Mouse (Mus musculus): ENCODE data around the gene Ranbp3.
"Not testable (repeated sequence)": the region's sequence is repeated elsewhere in the genome, so short reads cannot be mapped to it uniquely, and the experiment has no call there.

Ranbp3 gene

DNA sequence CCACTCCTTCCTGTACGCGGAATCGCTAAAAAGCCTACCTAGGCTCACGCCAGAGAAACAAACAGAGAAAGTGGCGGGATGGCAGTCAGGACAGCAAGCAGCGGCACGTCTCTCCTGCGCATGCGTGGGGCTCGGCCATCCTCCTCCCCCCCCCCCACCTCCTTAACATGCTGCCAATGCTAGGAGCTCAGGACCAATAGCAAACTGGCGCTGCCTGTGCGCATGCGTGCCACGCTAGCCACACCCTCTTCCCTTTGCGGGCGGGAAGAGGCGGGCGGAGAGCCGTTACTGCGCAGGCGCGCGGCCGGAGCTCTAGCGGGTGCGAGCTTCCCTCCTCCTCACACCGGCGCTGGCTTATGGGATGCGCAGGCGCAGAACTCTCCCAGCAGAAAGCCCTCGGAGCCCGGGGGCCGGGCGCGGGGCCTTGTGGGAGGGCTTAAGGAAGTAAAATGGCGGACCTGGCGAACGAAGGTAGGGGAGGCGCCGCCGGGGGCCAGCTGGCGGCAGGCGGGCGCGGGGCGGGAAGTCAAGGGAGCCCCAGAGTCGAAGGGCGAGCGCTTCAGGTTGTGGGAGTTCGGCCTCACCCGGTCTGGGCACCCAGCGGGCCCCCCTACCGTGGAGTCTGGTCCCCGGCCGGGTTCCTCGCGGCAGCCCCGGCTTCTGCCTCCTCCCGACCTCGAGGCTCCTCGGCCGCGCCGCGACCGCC is at the start of gene Ranbp3:
Ranbp3 (plus strand) TSS at position 354 of the 706 bp plus-strand sequence.
- DNase-seq (ENCODE audit: extremely low read depth, low read depth, low spot score), result peak; percentile 59

DNA sequence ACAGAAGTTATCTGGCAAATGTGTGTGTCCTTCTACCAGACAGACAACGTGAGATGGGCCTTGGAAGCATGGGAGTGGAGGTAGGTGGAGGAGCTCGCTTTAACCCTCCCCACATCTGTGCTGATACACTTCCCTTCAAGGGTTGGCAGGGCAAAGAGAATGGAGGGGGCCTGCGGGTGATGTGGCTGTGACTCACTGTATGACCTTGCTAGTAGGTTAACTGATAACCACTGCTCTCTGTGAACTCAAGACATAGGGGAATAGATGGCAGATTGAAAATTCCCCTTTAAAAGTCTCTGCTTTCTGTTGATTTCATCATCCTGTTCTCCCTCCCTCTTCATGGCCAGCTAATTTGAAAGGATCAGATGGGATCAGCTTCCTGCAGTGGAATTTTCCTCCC is 47.6 kb upstream of the Ranbp3 start:
- DNase-seq (ENCODE audit: extremely low read depth, low read depth, low spot score), result no peak

DNA sequence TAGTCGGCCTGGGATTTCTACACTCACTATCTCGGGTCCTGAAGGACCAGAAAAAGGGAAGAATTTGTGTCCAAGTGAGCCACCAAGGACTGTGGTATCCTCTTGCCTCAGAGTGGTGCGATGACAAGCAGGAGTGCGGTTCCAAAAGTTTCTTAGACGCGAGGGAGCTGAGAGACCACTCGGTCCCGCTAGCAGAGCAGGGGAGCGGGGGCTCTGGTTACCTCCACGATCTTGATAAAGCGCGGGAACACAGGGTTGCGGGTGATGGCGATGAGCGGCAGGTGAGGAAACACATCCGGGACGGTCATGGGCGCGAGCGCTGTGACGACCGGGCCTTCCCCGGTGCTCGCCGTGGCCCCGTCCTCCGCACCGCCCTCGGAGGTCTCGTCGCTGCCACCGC is 46.8 kb upstream of the Ranbp3 start:
- DNase-seq (ENCODE audit: extremely low read depth, low read depth, low spot score), result no peak

DNA sequence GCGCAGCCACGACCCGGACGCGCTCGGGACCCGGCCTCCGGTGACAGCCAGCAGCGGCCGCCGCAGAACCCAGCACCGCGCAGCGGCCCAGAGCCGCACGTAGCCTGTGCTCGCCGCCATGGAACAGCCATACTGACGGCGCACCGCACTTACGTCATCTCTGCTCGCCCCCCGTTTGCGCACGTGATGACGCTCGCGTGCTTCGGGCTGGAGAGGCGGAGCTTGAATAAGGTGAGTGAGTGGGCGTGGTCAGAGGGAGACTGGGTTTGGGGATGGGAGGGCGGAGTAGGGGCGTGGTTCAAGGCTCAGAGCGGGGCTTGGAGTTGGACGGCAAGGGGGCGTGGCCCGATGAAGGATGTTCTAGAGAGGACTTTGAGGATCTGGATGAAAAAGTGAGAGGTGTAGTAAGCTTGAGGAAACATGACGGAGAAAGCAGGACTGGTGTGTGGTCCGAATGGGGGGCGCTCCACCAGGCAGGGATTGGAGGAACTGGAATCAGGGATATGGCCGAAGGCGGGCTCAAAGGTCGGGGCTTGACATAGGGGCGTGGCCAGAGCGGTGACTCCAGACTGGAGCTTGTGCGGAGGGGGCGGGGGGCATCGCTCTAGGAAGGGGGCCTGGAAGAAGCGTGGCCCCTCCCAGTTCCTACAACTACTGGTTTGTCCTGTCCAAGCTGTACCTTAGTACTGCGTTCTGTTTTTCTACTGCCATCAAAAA is 46.2 kb upstream of the Ranbp3 start, which contains the start of gene Lonp1:
Lonp1 (minus strand) TSS at position 134 of the 717 bp plus-strand sequence.
- no peak for DNase-seq (ENCODE audit: extremely low read depth, low read depth, low spot score)

DNA sequence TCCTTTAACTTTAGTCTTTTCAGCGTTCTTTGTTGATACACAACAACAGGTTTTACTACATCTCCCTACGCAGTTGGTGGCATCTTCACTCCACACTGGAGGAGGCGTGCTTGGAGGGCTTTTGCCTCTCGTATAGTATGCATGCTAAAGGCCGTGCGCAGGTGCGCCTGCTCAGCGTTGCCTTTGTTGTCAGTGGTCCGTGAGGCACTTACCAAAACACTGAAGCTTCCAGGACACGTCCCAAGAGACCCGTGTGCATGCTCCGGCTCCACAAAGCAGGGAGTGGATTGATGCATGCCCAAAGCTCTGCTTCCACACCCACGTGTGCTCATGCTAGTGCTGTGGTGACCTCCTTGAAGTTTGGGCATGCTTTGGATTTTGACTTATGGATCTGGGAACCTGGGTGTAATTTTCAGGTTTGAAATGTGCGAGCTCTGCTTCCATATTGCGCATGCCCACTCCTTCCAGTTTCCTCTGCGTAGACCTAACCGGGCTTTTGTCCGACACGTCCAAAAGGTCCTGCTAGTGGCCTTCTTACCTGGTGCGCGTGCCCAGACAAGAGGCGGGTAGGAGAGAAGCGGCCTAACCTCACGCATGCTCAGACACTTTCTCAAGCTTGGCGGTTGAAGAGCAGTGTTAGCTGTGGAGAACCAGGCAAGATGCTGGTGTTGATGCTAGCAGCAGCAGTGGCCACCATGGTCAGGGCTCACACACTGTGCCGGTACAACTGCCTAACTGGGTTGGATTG is 45.4 kb upstream of the Ranbp3 start, which contains the start of gene Catsperd:
Catsperd (plus strand) TSS at position 614 of the 748 bp plus-strand sequence.
- DNase-seq (ENCODE audit: extremely low read depth, low read depth, low spot score), result no peak

DNA sequence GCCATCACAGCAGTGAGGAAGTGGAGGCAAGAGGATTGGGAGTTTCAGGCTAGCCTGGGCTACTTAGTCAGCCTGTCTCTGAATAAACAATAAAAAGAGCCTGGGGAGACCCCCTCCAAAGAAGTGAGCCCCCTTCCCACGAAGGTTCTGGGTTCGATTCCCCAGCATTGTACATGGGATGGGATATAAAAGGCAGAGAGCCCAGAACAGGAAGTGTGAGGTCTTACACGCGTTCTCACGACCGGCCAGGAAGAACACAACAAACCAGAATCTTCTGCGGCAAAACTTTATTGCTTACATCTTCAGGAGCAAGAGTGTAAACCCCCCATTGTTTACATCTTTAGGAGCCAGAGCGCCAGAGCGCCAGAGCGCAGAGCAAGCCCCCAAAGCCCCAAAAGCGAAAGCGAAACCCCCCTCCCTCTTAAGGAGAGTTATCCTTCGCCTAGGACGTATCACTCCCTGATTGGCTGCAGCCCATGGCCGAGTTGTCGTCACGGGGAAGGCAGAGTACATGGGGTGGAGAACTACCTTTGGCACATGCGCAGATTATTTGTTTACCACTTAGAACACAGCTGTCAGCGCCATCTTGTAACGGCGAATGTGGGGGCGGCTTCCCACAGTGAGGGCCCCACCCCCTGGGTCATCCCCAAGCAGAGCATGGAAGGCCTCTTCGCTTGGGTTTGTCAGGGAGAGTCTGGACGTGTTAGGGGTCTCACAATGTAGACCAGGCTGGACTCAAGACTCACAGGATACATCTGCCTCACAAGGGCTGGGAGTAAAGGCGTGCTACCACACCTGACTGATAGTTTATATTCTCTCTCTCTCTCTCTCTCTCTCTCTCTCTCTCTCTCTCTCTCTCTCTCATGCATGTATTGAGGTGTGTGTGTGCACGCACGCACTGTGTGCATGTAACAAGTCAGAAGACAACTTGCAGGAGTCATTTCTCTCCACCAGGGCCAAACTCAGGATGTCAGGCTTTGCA is 43.0 kb upstream of the Ranbp3 start:
- not testable (repeated sequence) for DNase-seq (ENCODE audit: extremely low read depth, low read depth, low spot score)

DNA sequence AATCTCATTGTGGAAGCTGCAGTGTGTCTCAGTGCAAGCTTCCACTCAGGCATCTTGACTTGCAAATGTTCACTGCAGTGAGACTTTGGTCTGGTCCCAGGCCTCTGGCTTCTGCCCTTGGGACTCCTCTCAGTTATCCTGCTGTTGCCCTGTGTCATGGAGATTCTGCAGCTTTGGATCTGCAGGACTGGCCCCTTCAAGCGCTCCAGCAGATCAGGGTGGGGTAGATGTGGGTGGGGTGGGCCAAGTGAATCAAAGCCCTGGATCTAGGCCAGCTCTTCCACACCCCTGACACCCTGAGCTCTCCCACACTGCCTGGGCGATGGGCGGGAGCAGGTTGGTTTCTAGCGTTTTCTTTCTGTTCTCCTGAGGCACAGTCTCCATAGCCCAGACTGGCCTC is 41.3 kb upstream of the Ranbp3 start:
- no peak for DNase-seq (ENCODE audit: extremely low read depth, low read depth, low spot score)

DNA sequence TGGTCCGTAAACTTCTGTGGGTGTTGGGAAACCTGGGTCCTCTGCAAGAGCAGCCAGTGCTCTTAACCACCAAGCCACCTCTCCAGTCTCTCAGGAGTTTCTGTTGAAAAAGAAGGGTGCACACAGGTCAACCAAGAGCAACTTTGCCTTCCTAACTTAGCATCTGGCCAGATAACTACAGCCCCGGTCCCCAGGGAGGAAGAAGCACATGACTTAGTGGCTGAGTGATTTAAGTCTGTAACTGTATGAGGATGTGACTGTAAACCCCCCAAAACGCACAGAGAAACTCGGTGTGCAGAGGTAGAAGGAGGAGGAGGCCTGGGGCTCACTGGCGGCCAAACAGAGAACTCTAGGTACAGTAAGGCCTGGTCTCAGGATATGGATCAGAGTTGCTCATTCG is 39.1 kb upstream of the Ranbp3 start:
- DNase-seq (ENCODE audit: extremely low read depth, low read depth, low spot score), result no peak

DNA sequence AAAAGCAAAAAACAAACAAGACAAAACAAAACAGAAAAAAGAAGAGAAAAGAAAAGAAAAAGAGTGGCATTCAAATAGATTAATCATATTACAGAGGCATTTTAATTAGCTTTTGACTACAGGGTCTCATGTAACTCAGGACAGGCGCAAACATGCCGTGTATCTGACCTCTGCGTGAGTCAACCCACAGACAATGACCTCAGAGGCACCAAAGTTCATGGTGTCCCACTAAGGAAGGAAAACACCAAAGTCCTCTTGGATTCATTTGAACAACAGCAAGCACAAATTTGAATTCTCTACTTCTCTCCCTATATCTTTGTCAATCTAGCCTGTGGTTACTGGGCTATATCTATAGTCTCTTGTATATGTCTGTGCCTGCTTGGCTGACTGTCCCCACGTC is 29.9 kb upstream of the Ranbp3 start:
- no peak for DNase-seq (ENCODE audit: extremely low read depth, low read depth, low spot score)

DNA sequence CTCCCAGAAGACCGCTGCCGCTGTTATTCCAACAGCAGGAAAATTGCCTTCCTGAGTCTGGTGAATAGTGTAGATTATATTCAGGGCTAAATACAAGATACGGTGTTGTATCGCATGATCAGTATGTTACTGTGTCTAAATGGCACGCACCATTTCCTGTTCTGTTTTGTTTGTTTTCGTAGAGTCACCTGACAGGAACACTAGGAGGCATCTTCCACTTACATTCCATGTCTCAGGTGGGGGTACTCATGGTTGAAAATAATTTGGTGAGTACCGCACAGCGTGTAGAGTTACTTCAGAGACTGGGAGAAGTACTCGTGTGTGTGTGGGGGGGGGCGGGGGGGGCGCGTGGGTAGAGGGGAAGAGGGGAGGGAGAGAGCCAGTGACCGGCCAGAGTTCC is 25.5 kb upstream of the Ranbp3 start:
- DNase-seq (ENCODE audit: extremely low read depth, low read depth, low spot score), result no peak

DNA sequence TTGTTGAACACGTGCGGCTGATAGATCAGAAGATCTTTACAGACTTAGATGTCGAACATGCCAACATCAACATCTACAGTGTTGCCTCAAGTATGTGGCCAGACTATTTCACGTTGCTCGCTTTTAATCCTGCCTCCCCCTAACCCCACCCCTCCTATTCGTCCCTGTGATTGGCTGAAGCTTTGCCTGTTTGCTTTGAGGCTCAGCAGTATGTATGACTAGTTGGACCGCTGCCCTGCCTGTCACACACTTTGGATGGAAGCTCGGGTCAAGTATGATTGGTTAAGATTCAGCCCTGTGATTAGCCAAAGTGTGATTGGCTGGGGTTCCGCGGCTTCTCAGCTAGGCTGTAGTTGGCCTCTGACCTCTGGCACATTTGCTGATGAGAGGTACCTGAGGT is 21.3 kb upstream of the Ranbp3 start:
- peak; percentile 69 for DNase-seq (ENCODE audit: extremely low read depth, low read depth, low spot score)

DNA sequence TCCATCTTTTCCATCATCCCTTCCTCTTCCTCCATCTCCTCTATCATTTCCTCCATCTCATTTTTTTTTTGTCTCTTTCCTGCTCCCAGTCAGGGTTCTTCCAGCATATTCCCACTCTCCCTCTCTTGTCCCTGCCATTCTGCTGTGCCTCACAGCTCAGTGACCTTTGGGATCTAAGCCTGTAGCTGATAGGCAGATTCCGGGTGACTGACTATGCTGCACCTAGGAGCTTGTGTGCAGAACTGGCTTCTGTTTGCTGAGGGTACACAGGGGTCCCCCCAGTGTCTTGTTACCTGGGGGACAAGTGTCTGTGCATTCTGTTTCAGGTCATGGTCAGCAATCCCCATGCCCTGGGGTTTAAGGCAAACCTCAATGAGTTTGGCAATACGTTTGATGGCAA is 18.3 kb upstream of the Ranbp3 start:
- no peak for DNase-seq (ENCODE audit: extremely low read depth, low read depth, low spot score)

DNA sequence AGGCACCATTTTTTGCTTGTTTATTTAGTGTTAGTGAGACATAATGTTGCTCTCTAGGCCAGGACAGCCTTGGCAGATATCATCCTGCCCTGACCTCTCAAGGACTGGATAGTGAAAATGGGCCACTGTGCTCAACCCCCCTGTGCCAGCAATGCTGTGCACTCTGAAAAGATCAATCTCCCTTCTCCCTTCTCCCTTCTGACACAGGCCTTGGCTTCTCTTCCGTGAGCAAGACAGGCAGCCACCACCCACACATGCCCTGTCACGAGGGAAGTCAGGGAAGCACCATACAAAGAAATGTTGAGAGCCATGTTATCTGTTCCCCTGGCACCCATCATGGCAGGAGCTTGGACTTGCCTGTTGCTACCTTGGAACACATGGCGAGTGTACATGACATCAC is 17.8 kb upstream of the Ranbp3 start:
- no peak for DNase-seq (ENCODE audit: extremely low read depth, low read depth, low spot score)

DNA sequence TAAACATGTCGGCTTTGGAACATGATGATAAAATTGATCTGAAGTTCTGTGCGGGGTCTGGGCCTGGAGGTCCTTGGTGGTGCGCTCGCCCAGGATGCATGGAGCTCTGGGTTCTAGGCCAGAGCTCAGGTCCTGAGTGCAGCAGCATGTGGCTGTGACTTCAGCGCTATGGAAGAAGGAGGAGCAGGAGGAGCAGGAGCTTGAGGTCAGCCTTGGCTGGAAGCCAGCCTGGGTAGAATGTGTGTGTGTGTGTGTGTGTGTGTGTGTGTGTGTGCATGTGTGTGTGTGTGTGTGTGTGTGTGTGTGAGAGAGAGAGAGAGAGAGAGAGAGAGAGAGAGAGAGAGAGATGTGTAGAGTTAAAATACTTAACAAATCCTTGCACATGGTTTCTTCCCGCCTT is 16.9 kb upstream of the Ranbp3 start:
- no peak for DNase-seq (ENCODE audit: extremely low read depth, low read depth, low spot score)

DNA sequence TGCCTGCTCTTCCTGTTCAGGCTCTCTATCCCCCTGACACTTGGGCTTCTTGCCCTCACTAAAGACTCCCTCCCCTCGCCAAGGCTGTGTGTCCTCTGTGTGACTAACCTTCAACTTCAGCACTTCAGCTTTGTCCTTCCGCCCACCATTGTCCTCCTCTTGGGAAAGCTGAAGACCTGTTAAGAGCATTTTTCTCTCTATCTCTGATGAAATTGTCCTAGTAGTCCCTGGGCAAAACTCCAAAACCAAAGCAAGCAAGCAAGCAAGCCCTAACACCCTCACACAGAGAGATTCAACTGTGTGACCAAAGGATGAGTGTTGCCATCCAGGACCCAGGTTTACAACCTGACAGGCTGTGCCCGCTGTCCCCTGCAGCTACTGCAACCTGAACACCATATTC is 9.4 kb upstream of the Ranbp3 start:
- DNase-seq (ENCODE audit: extremely low read depth, low read depth, low spot score), result no peak

DNA sequence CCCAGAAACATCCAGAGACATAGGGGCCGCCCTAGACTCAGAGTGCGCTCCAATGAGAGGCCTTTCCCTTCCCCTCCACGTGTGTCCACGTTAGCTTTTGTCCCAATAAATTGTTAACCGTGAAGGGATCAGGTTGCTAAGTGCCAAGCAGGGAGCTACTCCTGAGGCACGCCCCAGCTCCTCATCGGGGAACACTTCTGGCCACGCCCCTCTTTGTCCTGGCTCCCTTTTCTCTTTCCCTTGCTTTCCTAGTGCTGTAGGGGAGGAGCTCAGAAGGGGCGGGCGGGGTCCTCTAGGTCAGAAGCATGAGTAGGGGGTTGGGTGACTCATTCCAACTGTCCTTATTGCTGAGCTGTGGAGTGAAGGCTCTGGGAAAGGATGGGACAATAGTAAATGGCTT is 8.8 kb upstream of the Ranbp3 start:
- no peak for DNase-seq (ENCODE audit: extremely low read depth, low read depth, low spot score)

DNA sequence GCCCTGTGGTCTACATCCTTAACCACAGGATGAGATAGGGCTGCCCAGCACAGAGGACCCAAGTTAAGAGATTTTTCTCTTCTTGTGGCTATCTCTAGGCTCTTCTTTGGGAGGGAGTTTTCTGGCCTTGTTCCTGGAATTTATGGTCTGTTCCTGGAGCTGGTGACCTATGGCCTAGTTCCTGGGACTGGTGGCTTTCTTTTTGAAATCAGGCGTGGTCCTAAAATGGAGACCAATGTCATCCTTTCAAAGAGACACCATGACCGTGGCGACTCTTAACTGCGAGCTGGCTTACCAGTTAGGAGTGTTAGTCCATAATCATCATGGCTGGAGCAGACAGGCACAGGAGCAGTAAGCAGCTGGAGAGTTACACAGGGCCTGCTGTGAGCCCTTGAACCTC is 6.7 kb upstream of the Ranbp3 start:
- no peak for DNase-seq (ENCODE audit: extremely low read depth, low read depth, low spot score)

DNA sequence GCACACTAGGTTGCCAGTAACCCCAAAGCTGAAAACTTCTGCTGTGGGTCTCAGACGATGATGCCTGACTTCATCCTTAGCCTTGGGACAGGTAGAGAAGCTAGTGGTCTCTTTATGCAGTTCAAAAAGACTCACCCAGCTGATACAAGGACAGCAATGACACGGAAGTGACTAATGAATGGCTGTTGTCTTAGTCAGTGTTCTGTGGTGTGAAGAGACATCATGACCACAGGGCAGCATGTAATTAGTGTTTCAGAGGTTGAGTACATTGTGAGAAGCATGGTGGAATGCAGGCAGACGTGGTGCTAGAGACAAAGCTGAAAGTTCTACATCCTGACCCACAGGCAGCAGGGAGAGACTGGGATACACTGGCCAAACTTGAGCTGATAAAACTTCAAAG is 5.5 kb upstream of the Ranbp3 start:
- DNase-seq (ENCODE audit: extremely low read depth, low read depth, low spot score), result no peak

DNA sequence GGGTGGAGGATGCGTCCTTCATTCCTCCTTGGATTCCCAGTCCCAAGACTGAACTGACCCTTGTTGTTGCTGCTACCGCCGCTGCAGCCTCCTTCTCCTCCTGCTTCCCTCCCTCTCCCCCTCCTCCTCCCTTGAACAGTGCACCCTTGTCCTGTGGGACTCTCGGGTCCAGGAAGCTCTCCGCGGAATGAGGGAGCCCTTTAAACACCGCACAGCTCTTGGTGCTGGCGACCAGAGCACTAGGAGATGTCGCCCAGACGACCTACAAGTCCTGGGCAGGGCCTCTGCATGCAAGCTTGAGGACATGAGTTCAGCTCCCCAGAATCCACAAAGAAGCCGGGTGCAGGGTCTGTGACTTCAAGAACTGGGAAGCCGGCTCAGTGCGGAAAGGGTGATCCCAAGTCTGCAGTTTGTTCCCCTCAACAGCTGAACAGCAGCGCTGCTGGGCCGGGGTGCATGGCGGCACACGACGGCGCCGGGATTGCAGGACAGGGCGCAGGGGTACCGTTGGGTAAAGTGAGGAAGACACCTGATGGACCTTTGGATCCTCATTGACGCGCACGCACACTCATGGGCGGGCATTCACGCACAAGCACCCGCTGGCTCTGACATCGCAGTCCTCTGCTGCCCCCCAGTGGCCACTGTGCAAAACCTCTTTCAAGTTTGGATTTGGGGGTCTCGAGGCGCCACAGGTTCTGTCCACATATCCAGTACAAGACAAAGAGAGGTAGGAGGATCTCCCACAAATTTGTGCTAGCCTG is 4.5 kb upstream of the Ranbp3 start:
- no peak for DNase-seq (ENCODE audit: extremely low read depth, low read depth, low spot score)

DNA sequence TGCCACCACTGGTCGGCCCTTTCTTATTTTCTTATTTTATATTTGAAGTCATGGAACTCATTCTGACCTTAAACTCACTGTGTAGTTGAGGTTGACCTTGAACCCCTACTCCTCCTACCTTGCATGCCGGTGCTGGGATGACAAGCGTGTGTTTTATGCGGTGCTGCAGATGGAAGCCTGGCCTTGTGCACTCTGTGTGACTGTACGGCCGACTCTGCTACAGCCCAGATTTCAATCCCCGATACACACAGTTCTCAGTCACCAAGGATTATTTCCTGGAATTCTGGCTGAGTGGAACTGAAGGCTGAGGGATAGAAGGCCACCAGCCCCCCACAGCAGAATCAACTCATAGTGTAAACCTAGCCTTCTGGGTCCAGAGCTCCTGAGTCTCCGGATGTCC is 3.3 kb upstream of the Ranbp3 start:
- DNase-seq (ENCODE audit: extremely low read depth, low read depth, low spot score), result no peak
